Mouse (Mus musculus): ENCODE results near the gene Tspan31. TPM values are rescaled to one million over a fixed set of nuclear protein-coding genes. Genes with fewer than 3 reads are reported as not detected.
A peak's percentile ranks its signal among the peaks of the same experiment; 100 is the strongest.

Gene Tspan31
- total RNA-seq (2021), result 10 to 100 TPM; 22.4 to 23.4 TPM
- long read RNA-seq, experiment 1, transcript Tspan31-201 (6 exons, 1,556 nt), result major isoform, 42 of 47 reads
- long read RNA-seq, experiment 1, partial matches to known transcripts, result 3 of 47 reads
- long read RNA-seq, experiment 1, other reads (novel, unspliced or antisense), result 2 of 47 reads
- long read RNA-seq, experiment 2, transcript Tspan31-201 (6 exons, 1,556 nt), result major isoform, 38 of 38 reads
- long read RNA-seq, experiment 2, partial matches to known transcripts, result 0 of 38 reads
- long read RNA-seq, experiment 2, other reads (novel, unspliced or antisense), result 0 of 38 reads

GRCm38 (mm10) chr10:127070190-127071121 lies at the start of gene Tspan31:
Gene Tspan31, minus strand, starts transcription at chr10:127070264.
- peak; percentile 94 for DNase-seq (ENCODE audit: low spot score)

- DNase-seq (ENCODE audit: low spot score), result no peak
These were observed 49.2 kb upstream of the Tspan31 start for GRCm38 (mm10) chr10:127119229-127119628.

GRCm38 (mm10) chr10:127118470-127118869 lies 48.4 kb upstream of the Tspan31 start:
- no peak for DNase-seq (ENCODE audit: low spot score)

GRCm38 (mm10) chr10:127115068-127115467 lies 45.0 kb upstream of the Tspan31 start:
- DNase-seq (ENCODE audit: low spot score), result no peak

GRCm38 (mm10) chr10:127114408-127114807 lies 44.3 kb upstream of the Tspan31 start:
- no peak for DNase-seq (ENCODE audit: low spot score)

- no peak for DNase-seq (ENCODE audit: low spot score)
These were observed 41.2 kb upstream of the Tspan31 start for GRCm38 (mm10) chr10:127111001-127111887.

GRCm38 (mm10) chr10:127108262-127108583 lies 38.2 kb upstream of the Tspan31 start:
- no peak for DNase-seq (ENCODE audit: low spot score)

- DNase-seq (ENCODE audit: low spot score), result no peak
These were observed 37.6 kb upstream of the Tspan31 start for GRCm38 (mm10) chr10:127107563-127108261.

- no peak for DNase-seq (ENCODE audit: low spot score)
These were observed 33.6 kb upstream of the Tspan31 start for GRCm38 (mm10) chr10:127103631-127104030.

GRCm38 (mm10) chr10:127101151-127101550 lies 31.1 kb upstream of the Tspan31 start:
- DNase-seq (ENCODE audit: low spot score), result no peak

GRCm38 (mm10) chr10:127100414-127100813 lies 30.4 kb upstream of the Tspan31 start:
- DNase-seq (ENCODE audit: low spot score), result no peak

GRCm38 (mm10) chr10:127099868-127100267 lies 29.8 kb upstream of the Tspan31 start:
- DNase-seq (ENCODE audit: low spot score), result no peak

- no peak for DNase-seq (ENCODE audit: low spot score)
These were observed 29.1 kb upstream of the Tspan31 start for GRCm38 (mm10) chr10:127099191-127099590.

GRCm38 (mm10) chr10:127098514-127098913 lies 28.4 kb upstream of the Tspan31 start:
- no peak for DNase-seq (ENCODE audit: low spot score)

GRCm38 (mm10) chr10:127094382-127094802 lies 24.3 kb upstream of the Tspan31 start:
- DNase-seq (ENCODE audit: low spot score), result no peak

- DNase-seq (ENCODE audit: low spot score), result no peak
These were observed 22.7 kb upstream of the Tspan31 start for GRCm38 (mm10) chr10:127092742-127093141.

GRCm38 (mm10) chr10:127091507-127092396 lies 21.7 kb upstream of the Tspan31 start:
- DNase-seq (ENCODE audit: low spot score), result no peak

GRCm38 (mm10) chr10:127090560-127091411 lies 20.7 kb upstream of the Tspan31 start:
- peak; percentile 30 for DNase-seq (ENCODE audit: low spot score)

GRCm38 (mm10) chr10:127085633-127086032 lies 15.6 kb upstream of the Tspan31 start:
- DNase-seq (ENCODE audit: low spot score), result no peak

Measured in gastrocnemius, adult 18-20 months (tissue).